Mouse (Mus musculus): Measurements from ENCODE around the gene 4930595D18Rik. TPM values are rescaled to one million over a fixed set of nuclear protein-coding genes. Genes with fewer than 3 reads are reported as not detected.

4930595D18Rik gene
- total and polyA plus RNA-seq, 2 experiments from 2014 or later, result not detected

DNA sequence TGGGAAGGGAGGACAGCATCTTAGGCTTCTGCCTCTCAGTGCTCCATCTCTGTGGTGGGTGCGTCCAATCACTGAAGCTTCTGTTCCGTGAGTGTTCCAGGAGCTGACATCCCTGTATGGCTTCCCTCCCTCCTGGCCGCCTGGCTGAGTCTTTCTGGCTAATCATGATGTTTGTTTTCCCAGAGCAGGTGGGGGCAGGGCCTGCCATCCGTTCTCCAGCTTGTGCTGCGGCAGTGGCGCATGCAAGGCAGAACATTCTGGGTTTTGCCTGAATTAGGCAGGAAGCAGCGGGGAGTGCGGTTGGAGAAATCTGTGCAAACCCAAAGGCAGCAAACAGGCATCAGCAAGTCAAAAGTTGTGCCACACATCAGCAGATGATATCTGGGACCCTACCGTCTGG lies 39.0 kb downstream of the 4930595D18Rik start:
- H3K4me2 ChIP-seq (ENCODE audit: low read depth, low read length), result no peak overlapping the region
- DNase-seq (ENCODE audit: low spot score) (no peak), ATAC-seq (ENCODE audit: insufficient read depth, low read depth) (no peak)
- no peak for TF ChIP-seq CTCF (IDR thresholded peaks at IDR 0.05; ENCODE audit: low read depth)
- TF ChIP-seq EP300 (IDR thresholded peaks at IDR 0.05; ENCODE audit: low read depth), result no peak
- no peak overlapping the region for H3K4me3 ChIP-seq (ENCODE audit: low read depth, low read length)
- WGBS, result 60% methylated on average over 9 of the region's 9 CpGs
- H3K27ac ChIP-seq (ENCODE audit: low read depth), result no peak overlapping the region
- H3K36me3 ChIP-seq (replicated peaks; ENCODE audit: control insufficient read depth, insufficient read depth, low read length), result no peaks in the 10 kb centered on the region
- H3K27me3 ChIP-seq (ENCODE audit: control insufficient read depth, insufficient read depth, low read length), result no peaks in the 10 kb centered on the region
- H3K9ac ChIP-seq (replicated peaks; ENCODE audit: low read depth, low read length), result no peak overlapping the region
- H3K9me3 ChIP-seq (replicated peaks; ENCODE audit: control insufficient read depth, low read length), result no peaks in the 10 kb centered on the region
- peaks cover 19% of the 10 kb centered on the region for H3K4me1 ChIP-seq (ENCODE audit: control insufficient read depth, insufficient read depth)

- no peak overlapping the region for H3K27ac ChIP-seq (ENCODE audit: low read depth)
- DNase-seq (ENCODE audit: low spot score), result no peak
- H3K4me2 ChIP-seq (ENCODE audit: low read depth, low read length), result no peak overlapping the region
- H3K9me3 ChIP-seq (replicated peaks; ENCODE audit: control insufficient read depth, low read length), result no peaks in the 10 kb centered on the region
- WGBS, result 84% methylated on average over 2 of the region's 2 CpGs
- no peak for ATAC-seq (ENCODE audit: insufficient read depth, low read depth)
- H3K4me3 ChIP-seq (ENCODE audit: low read depth, low read length), result no peak overlapping the region
- peaks cover 19% of the 10 kb centered on the region for H3K4me1 ChIP-seq (ENCODE audit: control insufficient read depth, insufficient read depth)
- no peak for TF ChIP-seq EP300 (IDR thresholded peaks at IDR 0.05; ENCODE audit: low read depth)
- no peak for TF ChIP-seq CTCF (IDR thresholded peaks at IDR 0.05; ENCODE audit: low read depth)
- no peaks in the 10 kb centered on the region for H3K36me3 ChIP-seq (replicated peaks; ENCODE audit: control insufficient read depth, insufficient read depth, low read length)
- no peak overlapping the region for H3K9ac ChIP-seq (replicated peaks; ENCODE audit: low read depth, low read length)
- H3K27me3 ChIP-seq (ENCODE audit: control insufficient read depth, insufficient read depth, low read length), result no peaks in the 10 kb centered on the region
These were observed 39.7 kb downstream of the 4930595D18Rik start for GRCm38 (mm10) chr12:111144598-111144997.

DNA sequence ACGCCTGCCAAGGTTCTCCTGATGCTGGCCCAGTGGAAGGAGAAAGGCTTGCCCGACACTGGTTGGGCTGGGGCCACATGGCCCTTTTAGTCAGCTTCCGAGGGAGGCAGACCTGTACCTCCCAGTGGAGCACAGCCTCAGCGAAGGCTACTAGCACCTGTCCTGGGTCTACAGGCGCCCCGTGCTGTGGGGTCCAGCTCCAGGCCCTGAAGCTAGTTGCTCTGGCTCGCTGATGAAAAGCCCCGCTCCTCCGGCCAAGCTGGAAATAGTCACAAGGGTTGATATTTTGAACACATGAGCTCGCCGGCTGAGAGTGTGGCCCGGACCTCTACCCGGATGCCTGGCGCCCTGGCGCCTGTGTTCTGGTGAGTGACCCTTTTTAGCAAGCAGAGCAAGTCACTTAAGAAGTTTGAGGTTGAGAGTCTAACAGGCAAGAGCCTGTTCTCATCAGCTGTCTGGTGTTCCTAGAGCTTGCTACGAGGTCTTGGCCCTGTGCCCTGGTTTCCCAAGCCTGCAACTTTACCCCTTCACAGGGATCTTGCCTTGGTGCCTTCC lies 40.7 kb downstream of the 4930595D18Rik start:
- DNase-seq (ENCODE audit: low spot score), result peak; percentile 31

GRCm38 (mm10) chr12:111143005-111143508 lies 41.2 kb downstream of the 4930595D18Rik start:
- 18% methylated on average over 12 of the region's 12 CpGs for WGBS
- TF ChIP-seq CTCF (IDR thresholded peaks at IDR 0.05; ENCODE audit: low read depth) (peak; percentile 11; the same call in 1 of the 2 replicates), EP300 (IDR thresholded peaks at IDR 0.05; ENCODE audit: low read depth) (no peak)
- ATAC-seq (ENCODE audit: insufficient read depth, low read depth) (peak; percentile 24; the same call in 1 of the 2 replicates), DNase-seq (ENCODE audit: low spot score) (peak; percentile 15)
- Histone ChIP-seq H3K27ac (ENCODE audit: low read depth) (no peak overlapping the region), H3K9me3 (replicated peaks; ENCODE audit: control insufficient read depth, low read length) (no peaks in the 10 kb centered on the region), H3K4me1 (ENCODE audit: control insufficient read depth, insufficient read depth) (peaks cover 19% of the 10 kb centered on the region), H3K9ac (replicated peaks; ENCODE audit: low read depth, low read length) (no peak overlapping the region), H3K36me3 (replicated peaks; ENCODE audit: control insufficient read depth, insufficient read depth, low read length) (no peaks in the 10 kb centered on the region), H3K4me3 (ENCODE audit: low read depth, low read length) (no peak overlapping the region), H3K27me3 (ENCODE audit: control insufficient read depth, insufficient read depth, low read length) (no peaks in the 10 kb centered on the region), H3K4me2 (ENCODE audit: low read depth, low read length) (peak overlapping the region; percentile 32)

More for the DNA sequence above, 40.7 kb downstream of the 4930595D18Rik start:
- Histone ChIP-seq H3K9me3 (replicated peaks; ENCODE audit: control insufficient read depth, low read length) (no peaks in the 10 kb centered on the region), H3K27ac (ENCODE audit: low read depth) (peak overlapping the region; percentile 13), H3K4me1 (ENCODE audit: control insufficient read depth, insufficient read depth) (peaks cover 19% of the 10 kb centered on the region), H3K27me3 (ENCODE audit: control insufficient read depth, insufficient read depth, low read length) (no peaks in the 10 kb centered on the region), H3K9ac (replicated peaks; ENCODE audit: low read depth, low read length) (no peak overlapping the region), H3K4me2 (ENCODE audit: low read depth, low read length) (peak overlapping the region; percentile 32), H3K4me3 (ENCODE audit: low read depth, low read length) (no peak overlapping the region), H3K36me3 (replicated peaks; ENCODE audit: control insufficient read depth, insufficient read depth, low read length) (no peaks in the 10 kb centered on the region)
- 20% methylated on average over 16 of the region's 16 CpGs for WGBS
- ATAC-seq (ENCODE audit: insufficient read depth, low read depth), result peak; percentile 49
- no peak for TF ChIP-seq EP300 (IDR thresholded peaks at IDR 0.05; ENCODE audit: low read depth)

DNA sequence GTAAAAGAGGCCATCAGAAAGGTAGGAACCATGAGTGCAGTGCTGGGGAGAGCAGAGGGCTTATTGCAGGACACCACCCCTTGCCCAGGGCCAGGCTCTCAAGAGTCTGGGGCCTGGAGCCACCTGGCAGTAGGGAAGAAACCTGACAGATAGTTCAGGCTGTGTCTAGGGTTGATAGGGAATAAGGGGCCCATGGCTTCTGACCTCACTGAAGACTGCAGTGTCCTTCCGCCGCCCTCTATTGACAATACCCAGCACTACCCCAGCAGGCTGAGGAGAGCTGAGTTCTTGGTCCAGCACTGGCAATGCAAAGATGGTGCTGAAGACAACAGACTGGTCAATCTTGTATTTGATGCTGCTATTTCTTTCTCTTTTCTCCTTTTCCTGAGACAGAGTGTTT lies 47.2 kb downstream of the 4930595D18Rik start:
- H3K27ac ChIP-seq (ENCODE audit: low read depth), result no peak overlapping the region
- ATAC-seq (ENCODE audit: insufficient read depth, low read depth) (no peak), DNase-seq (ENCODE audit: low spot score) (no peak)
- H3K27me3 ChIP-seq (ENCODE audit: control insufficient read depth, insufficient read depth, low read length), result no peaks in the 10 kb centered on the region
- 67% methylated on average over 2 of the region's 2 CpGs for WGBS
- no peak overlapping the region for H3K9ac ChIP-seq (replicated peaks; ENCODE audit: low read depth, low read length)
- H3K4me3 ChIP-seq (ENCODE audit: low read depth, low read length), result no peak overlapping the region
- TF ChIP-seq CTCF (IDR thresholded peaks at IDR 0.05; ENCODE audit: low read depth) (no peak), EP300 (IDR thresholded peaks at IDR 0.05; ENCODE audit: low read depth) (no peak)
- no peak overlapping the region for H3K4me2 ChIP-seq (ENCODE audit: low read depth, low read length)
- H3K36me3 ChIP-seq (replicated peaks; ENCODE audit: control insufficient read depth, insufficient read depth, low read length), result no peaks in the 10 kb centered on the region
- peaks cover 4% of the 10 kb centered on the region; the same call in 1 of the 2 replicates for H3K9me3 ChIP-seq (replicated peaks; ENCODE audit: control insufficient read depth, low read length)
- H3K4me1 ChIP-seq (ENCODE audit: control insufficient read depth, insufficient read depth), result peaks cover 4% of the 10 kb centered on the region; the same call in 1 of the 2 replicates

- Histone ChIP-seq H3K27me3 (ENCODE audit: control insufficient read depth, insufficient read depth, low read length) (no peaks in the 10 kb centered on the region), H3K9me3 (replicated peaks; ENCODE audit: control insufficient read depth, low read length) (peaks cover 4% of the 10 kb centered on the region; the same call in 1 of the 2 replicates), H3K4me3 (ENCODE audit: low read depth, low read length) (no peak overlapping the region), H3K36me3 (replicated peaks; ENCODE audit: control insufficient read depth, insufficient read depth, low read length) (no peaks in the 10 kb centered on the region), H3K27ac (ENCODE audit: low read depth) (no peak overlapping the region), H3K9ac (replicated peaks; ENCODE audit: low read depth, low read length) (no peak overlapping the region), H3K4me2 (ENCODE audit: low read depth, low read length) (no peak overlapping the region), H3K4me1 (ENCODE audit: control insufficient read depth, insufficient read depth) (peaks cover 4% of the 10 kb centered on the region; the same call in 1 of the 2 replicates)
- DNase-seq (ENCODE audit: low spot score), result no peak
- TF ChIP-seq EP300 (IDR thresholded peaks at IDR 0.05; ENCODE audit: low read depth), result no peak
- no peak for TF ChIP-seq CTCF (IDR thresholded peaks at IDR 0.05; ENCODE audit: low read depth)
- ATAC-seq (ENCODE audit: insufficient read depth, low read depth), result no peak
- 63% methylated on average over 3 of the region's 3 CpGs for WGBS
These were observed 48.3 kb downstream of the 4930595D18Rik start for GRCm38 (mm10) chr12:111135953-111136352.
